Mouse (Mus musculus): ENCODE measurements around the gene Gm10392. TPM values are rescaled to one million over a fixed set of nuclear protein-coding genes. Genes with fewer than 3 reads are reported as not detected.
"Not testable (repeated sequence)": the region's sequence is repeated elsewhere in the genome, so short reads cannot be mapped to it uniquely, and the experiment has no call there.

Gm10392 gene
- total RNA-seq (2014; rRNA removed) = not detected in 2 replicates
- not detected in 2 replicates for polyA plus RNA-seq (2015; fragmentation: Nextera tagmentation; extraction: Ambion mirVana)

- DNase-seq (no peak), ATAC-seq (no peak)
- WGBS = 78% methylated on average over 5 of the region's 5 CpGs
Measured at GRCm38 (mm10) chr11:77519043-77519442, at the start of gene Gm10392. Gene Gm10392, minus strand, starts transcription at chr11:77519198.

GRCm38 (mm10) chr11:77545261-77545660 lies 26.3 kb upstream of the Gm10392 start:
- Histone ChIP-seq H3K27me3 (ENCODE audit: insufficient read depth, low read length) (no peaks in the 10 kb centered on the region), H3K4me3 (ENCODE audit: low read depth, low read length) (no peak overlapping the region), H3K4me2 (ENCODE audit: low read depth) (no peak overlapping the region), H3K4me1 (ENCODE audit: insufficient read depth) (no peaks in the 10 kb centered on the region), H3K36me3 (ENCODE audit: insufficient read depth) (peaks cover 57% of the 10 kb centered on the region), H3K9me3 (ENCODE audit: low read length) (no peaks in the 10 kb centered on the region), H3K27ac (ENCODE audit: low read depth, low read length) (no peak overlapping the region), H3K9ac (no peak overlapping the region)
- WGBS = 93% methylated on average over 7 of the region's 7 CpGs
- DNase-seq (no peak), ATAC-seq (no peak)
- no peak for TF ChIP-seq CTCF (IDR thresholded peaks at IDR 0.05; ENCODE audit: low read depth)

More at GRCm38 (mm10) chr11:77519043-77519442, at the start of gene Gm10392:
- no peak within 1 kb of the TSS for H3K27ac ChIP-seq (ENCODE audit: low read depth, low read length)
- H3K4me1 ChIP-seq (ENCODE audit: insufficient read depth) = peaks cover 9% of the 10 kb centered on the region
- H3K27me3 ChIP-seq (ENCODE audit: insufficient read depth, low read length) = no peaks in the 10 kb centered on the region
- H3K4me3 ChIP-seq (ENCODE audit: low read depth, low read length) = no peak within 1 kb of the TSS
- no peak within 1 kb of the TSS for H3K4me2 ChIP-seq (ENCODE audit: low read depth)
- H3K9me3 ChIP-seq (ENCODE audit: low read length) = no peaks in the 10 kb centered on the region
- no peak within 1 kb of the TSS for H3K9ac ChIP-seq
- TF ChIP-seq CTCF (IDR thresholded peaks at IDR 0.05; ENCODE audit: low read depth) = no peak
- no peaks in the 10 kb centered on the region for H3K36me3 ChIP-seq (ENCODE audit: insufficient read depth)

GRCm38 (mm10) chr11:77532202-77532846 lies 13.3 kb upstream of the Gm10392 start:
- H3K9ac ChIP-seq = no peak overlapping the region
- no peaks in the 10 kb centered on the region for H3K36me3 ChIP-seq (ENCODE audit: insufficient read depth)
- H3K4me3 ChIP-seq (ENCODE audit: low read depth, low read length) = no peak overlapping the region
- H3K4me1 ChIP-seq (ENCODE audit: insufficient read depth) = no peaks in the 10 kb centered on the region
- no peaks in the 10 kb centered on the region for H3K9me3 ChIP-seq (ENCODE audit: low read length)
- DNase-seq (no peak), ATAC-seq (no peak)
- no peak overlapping the region for H3K27ac ChIP-seq (ENCODE audit: low read depth, low read length)
- 86% methylated on average over 4 of the region's 4 CpGs for WGBS
- no peak overlapping the region for H3K4me2 ChIP-seq (ENCODE audit: low read depth)
- TF ChIP-seq CTCF (IDR thresholded peaks at IDR 0.05; ENCODE audit: low read depth) = no peak
- no peaks in the 10 kb centered on the region for H3K27me3 ChIP-seq (ENCODE audit: insufficient read depth, low read length)

- TF ChIP-seq CTCF (IDR thresholded peaks at IDR 0.05; ENCODE audit: low read depth) = no peak
- 89% methylated on average over 2 of the region's 2 CpGs for WGBS
Measured at GRCm38 (mm10) chr11:77530862-77531261, 11.9 kb upstream of the Gm10392 start.

GRCm38 (mm10) chr11:77529644-77530043 lies 10.6 kb upstream of the Gm10392 start:
- TF ChIP-seq CTCF (IDR thresholded peaks at IDR 0.05; ENCODE audit: low read depth) = no peak
- H3K4me3 ChIP-seq (ENCODE audit: low read depth, low read length) = no peak overlapping the region
- no peak overlapping the region for H3K4me2 ChIP-seq (ENCODE audit: low read depth)
- no peaks in the 10 kb centered on the region for H3K27me3 ChIP-seq (ENCODE audit: insufficient read depth, low read length)
- no peaks in the 10 kb centered on the region for H3K36me3 ChIP-seq (ENCODE audit: insufficient read depth)
- 90% methylated on average over 3 of the region's 3 CpGs for WGBS
- no peak for ATAC-seq
- no peak overlapping the region for H3K27ac ChIP-seq (ENCODE audit: low read depth, low read length)
- no peak for DNase-seq
- no peak overlapping the region for H3K9ac ChIP-seq
- H3K9me3 ChIP-seq (ENCODE audit: low read length) = no peaks in the 10 kb centered on the region
- H3K4me1 ChIP-seq (ENCODE audit: insufficient read depth) = no peaks in the 10 kb centered on the region

More at GRCm38 (mm10) chr11:77530862-77531261, 11.9 kb upstream of the Gm10392 start:
- Histone ChIP-seq H3K4me1 (ENCODE audit: insufficient read depth) (no peaks in the 10 kb centered on the region), H3K27me3 (ENCODE audit: insufficient read depth, low read length) (no peaks in the 10 kb centered on the region), H3K36me3 (ENCODE audit: insufficient read depth) (no peaks in the 10 kb centered on the region), H3K4me2 (ENCODE audit: low read depth) (no peak overlapping the region), H3K9me3 (ENCODE audit: low read length) (no peaks in the 10 kb centered on the region), H3K4me3 (ENCODE audit: low read depth, low read length) (no peak overlapping the region), H3K27ac (ENCODE audit: low read depth, low read length) (no peak overlapping the region), H3K9ac (no peak overlapping the region)
- DNase-seq (no peak), ATAC-seq (no peak)

- H3K4me1 ChIP-seq (ENCODE audit: insufficient read depth); DNase-seq; H3K27ac ChIP-seq (ENCODE audit: low read depth, low read length); ATAC-seq; H3K36me3 ChIP-seq (ENCODE audit: insufficient read depth); H3K4me3 ChIP-seq (ENCODE audit: low read depth, low read length); H3K9me3 ChIP-seq (ENCODE audit: low read length); H3K27me3 ChIP-seq (ENCODE audit: insufficient read depth, low read length); H3K4me2 ChIP-seq (ENCODE audit: low read depth); H3K9ac ChIP-seq: not testable (repeated sequence)
- WGBS = 89% methylated on average over 3 of the region's 3 CpGs
Measured at GRCm38 (mm10) chr11:77528420-77528819, 9.4 kb upstream of the Gm10392 start.

GRCm38 (mm10) chr11:77525804-77526486 lies 6.9 kb upstream of the Gm10392 start:
- WGBS = 77% methylated on average over 3 of the region's 3 CpGs
- ATAC-seq (no peak), DNase-seq (no peak)
- no peak for TF ChIP-seq CTCF (IDR thresholded peaks at IDR 0.05; ENCODE audit: low read depth)
- Histone ChIP-seq H3K27ac (ENCODE audit: low read depth, low read length) (no peak overlapping the region), H3K9me3 (ENCODE audit: low read length) (no peaks in the 10 kb centered on the region), H3K4me1 (ENCODE audit: insufficient read depth) (no peaks in the 10 kb centered on the region), H3K4me2 (ENCODE audit: low read depth) (no peak overlapping the region), H3K4me3 (ENCODE audit: low read depth, low read length) (no peak overlapping the region), H3K27me3 (ENCODE audit: insufficient read depth, low read length) (no peaks in the 10 kb centered on the region), H3K9ac (no peak overlapping the region), H3K36me3 (ENCODE audit: insufficient read depth) (no peaks in the 10 kb centered on the region)
